Comparison of ENCODE assay signal across 11 mouse cellular contexts in the genomic region with DNA sequence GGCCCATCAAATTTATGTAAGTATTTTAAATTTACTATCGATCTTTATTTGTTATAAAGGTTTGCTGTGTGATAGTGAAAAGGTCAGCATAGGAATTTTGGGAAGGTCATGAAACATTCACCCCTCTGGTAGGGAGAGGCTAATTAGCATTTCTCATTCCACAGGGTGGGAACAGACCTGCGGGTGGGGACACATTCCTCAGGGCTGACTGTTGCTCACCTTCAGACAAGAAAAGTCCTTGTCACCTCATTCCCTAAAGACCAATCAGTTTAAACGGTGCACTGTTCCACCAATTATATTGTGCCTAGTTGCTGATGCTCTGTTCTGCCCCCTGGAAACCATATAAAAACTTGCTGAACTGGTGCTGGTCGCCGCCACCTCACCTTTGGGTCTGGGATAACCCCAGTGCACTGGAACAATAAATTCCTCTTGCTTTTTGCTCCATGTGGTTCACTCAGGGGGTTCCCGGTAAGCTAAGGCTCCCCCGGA. TPM values are rescaled to one million over a fixed set of nuclear protein-coding genes. Genes with fewer than 3 reads are reported as not detected.
DNase-seq lines count a peak whose midpoint lies in the region; ATAC-seq and TF ChIP-seq lines count a peak whose summit lies in the region.
"Had no signal": no experiment of that assay in that cellular context is flagged by ENCODE, and none has a peak within 500 bp of the region (broad histone marks: within the 10 kb centered on the region; RNA-seq: fewer than 3 reads in every experiment).

A gene (plus strand): TSS at position 439 of the 489 bp plus-strand sequence.

- no peak within 1 kb of the TSS for H3K4me3 ChIP-seq in gastrocnemius, adult 2 months
- no peak within 1 kb of the TSS for H3K4me3 ChIP-seq in midbrain, embryonic 10.5 days
- H3K4me3 ChIP-seq in midbrain, embryonic 13.5 days (replicated peaks), result no peak within 1 kb of the TSS
- H3K4me3 ChIP-seq: heart, embryonic 13.5 days had no signal

- no peak within 1 kb of the TSS for H3K4me2 ChIP-seq in midbrain, embryonic 13.5 days (replicated peaks)
- H3K4me2 ChIP-seq: heart, embryonic 13.5 days had no signal

- intact Hi-C loops in gastrocnemius, adult 2 months (cut with DNase I), result no loop called here

- no peaks in the 10 kb centered on the region for H3K36me3 ChIP-seq in midbrain, embryonic 10.5 days
- H3K36me3 ChIP-seq in midbrain, embryonic 13.5 days, result no peaks in the 10 kb centered on the region
- H3K36me3 ChIP-seq: heart, embryonic 13.5 days had no signal

- H3K27ac ChIP-seq in gastrocnemius, adult 2 months, result no peak within 1 kb of the TSS
- H3K27ac ChIP-seq in midbrain, embryonic 10.5 days (replicated peaks), result no peak within 1 kb of the TSS
- no peak within 1 kb of the TSS for H3K27ac ChIP-seq in midbrain, embryonic 13.5 days
- H3K27ac ChIP-seq: heart, embryonic 13.5 days had no signal

- H3K9ac ChIP-seq in midbrain, embryonic 13.5 days (replicated peaks), result no peak within 1 kb of the TSS
- H3K9ac ChIP-seq: heart, embryonic 13.5 days had no signal

- no peak for ATAC-seq in midbrain, embryonic 13.5 days

- no peak for DNase-seq in gastrocnemius, postnatal 10 days
- no peak for DNase-seq in gastrocnemius, adult 2 months
- DNase-seq in midbrain, embryonic 10.5 days (ENCODE audit: low spot score), result no peak
- DNase-seq in gonadal fat pad, adult 2 months (ENCODE audit: low read depth), result no peak
- DNase-seq in ovary, postnatal 10 days (ENCODE audit: low spot score), result no peak
- no peak for DNase-seq in thymus, postnatal 10 days (ENCODE audit: low spot score in 2 of 2)
- no peak for DNase-seq in thymus, adult 18-20 months
- DNase-seq: B cell, adult 2 months; cerebellum, adult 9-10 months had no signal

- H3K4me1 ChIP-seq in midbrain, embryonic 10.5 days, result no peaks in the 10 kb centered on the region
- no peaks in the 10 kb centered on the region for H3K4me1 ChIP-seq in midbrain, embryonic 13.5 days (replicated peaks)

- H3K9me3 ChIP-seq in midbrain, embryonic 10.5 days (replicated peaks), result no peaks in the 10 kb centered on the region
- H3K9me3 ChIP-seq in midbrain, embryonic 13.5 days, result no peaks in the 10 kb centered on the region
- H3K9me3 ChIP-seq: heart, embryonic 13.5 days had no signal

- no peak for TF ChIP-seq CTCF in gastrocnemius, adult 2 months (IDR thresholded peaks at IDR 0.05)

- WGBS in midbrain, embryonic 10.5 days, result 85% methylated on average over 7 of the region's 7 CpGs
- WGBS in midbrain, embryonic 13.5 days, result 85% methylated on average over 7 of the region's 7 CpGs

- no peaks in the 10 kb centered on the region for H3K27me3 ChIP-seq in midbrain, embryonic 10.5 days (ENCODE audit: low read depth, poor library complexity, severe bottlenecking)
- no peaks in the 10 kb centered on the region for H3K27me3 ChIP-seq in midbrain, embryonic 13.5 days
- H3K27me3 ChIP-seq: heart, embryonic 13.5 days had no signal

RNA-seq across cellular contexts. Expression of the gene that starts here (rescaled TPM):
- 10 to 100 TPM; 10.1 to 11.1 TPM for total RNA-seq in gastrocnemius, postnatal 10 days (2021)
- 1 to 10 TPM; 3.1 to 5.2 TPM for total RNA-seq in gastrocnemius, adult 2 months (2021)
- polyA plus RNA-seq in midbrain, embryonic 10.5 days (2016; fragmentation: Nextera tagmentation; extraction: Ambion mirVana), result 10.4 and 12.2 TPM in 2 replicates
- 1.7 and 2.8 TPM in 2 replicates for polyA plus RNA-seq in midbrain, embryonic 13.5 days (2015; fragmentation: Nextera tagmentation; extraction: Ambion mirVana)
- polyA plus RNA-seq in gonadal fat pad, adult 2 months (2012; rRNA removed), result 18.9 and 20.9 TPM in 2 replicates
